Mouse (Mus musculus): ENCODE results near the gene Arhgef26. TPM values are rescaled to one million over a fixed set of nuclear protein-coding genes. Genes with fewer than 3 reads are reported as not detected.

The Arhgef26 gene
- total RNA-seq, 2 experiments from 2014 or later: 1.1 TPM

Other genes starting within 250 kb of the Arhgef26 start
- gene Dhx36, start 168.7 kb downstream of the Arhgef26 start, total RNA-seq (2021): 10 to 100 TPM; 11.1 to 15.3 TPM